Mouse (Mus musculus) neural tube, embryonic 14.5 days (tissue): ENCODE results near the gene Larp1b. TPM values are rescaled to one million over a fixed set of nuclear protein-coding genes. Genes with fewer than 3 reads are reported as not detected.

Experiments
- ATAC-seq: fragments of 200-750 bp; cut with Nextera tagmentation; 2 replicates; pipeline ENCODE4 v1.8.0; 2017; ENCODE audit warnings: low read depth, mild to moderate bottlenecking, moderate TSS enrichment, moderate library complexity
- H3K27ac ChIP-seq: fragments of 300-500 bp; sonication (generic); 2 replicates; pipeline ENCODE4 v1.5.1; 2014; ENCODE audit warnings: low read depth, mild to moderate bottlenecking, control low read depth, low read length, moderate library complexity, mixed read lengths
- H3K27me3 ChIP-seq: fragments of 300-500 bp; sonication (generic); 2 replicates; pipeline ENCODE4 v1.6.1; 2014; ENCODE audit warnings: low read length; ENCODE audit not compliant: control insufficient read depth, insufficient read depth
- H3K36me3 ChIP-seq: fragments of 300-500 bp; sonication (generic); 2 replicates; pipeline ENCODE4 v1.6.1; 2014; ENCODE audit warnings: low read length, mixed read lengths; ENCODE audit not compliant: control insufficient read depth, insufficient read depth
- H3K4me1 ChIP-seq: fragments of 300-500 bp; sonication (generic); 2 replicates; pipeline ENCODE4 v1.6.1; 2014; ENCODE audit warnings: low read length; ENCODE audit not compliant: control insufficient read depth, insufficient read depth
- H3K4me2 ChIP-seq: fragments of 300-500 bp; sonication (generic); 2 replicates; pipeline ENCODE4 v1.6.1; 2014; ENCODE audit warnings: mild to moderate bottlenecking, low read depth, low read length, control low read depth
- H3K4me3 ChIP-seq: fragments of 300-500 bp; sonication (generic); 2 replicates; pipeline ENCODE4 v1.5.1; 2014; ENCODE audit warnings: low read depth, low read length, control low read depth, mixed read lengths
- H3K9ac ChIP-seq: fragments of 300-500 bp; sonication (generic); replicated peaks from 2 replicates; pipeline ENCODE4 v1.6.1; 2014; ENCODE audit warnings: low read depth, mild to moderate bottlenecking, control low read depth, low read length, mixed read lengths
- H3K9me3 ChIP-seq: fragments of 300-500 bp; sonication (generic); 2 replicates; pipeline ENCODE4 v1.6.1; 2016; ENCODE audit warnings: low read length; ENCODE audit not compliant: control insufficient read depth
- WGBS: fragments of 180-500 bp; shearing (Covaris S2); extraction: QIAGEN DNeasy Blood & Tissue Kit; methylation state at CpG from one replicate; pipeline ENCODE4 v1.1.7; 2014; 5-methylcytosine and 5-hydroxymethylcytosine counted together
- polyA plus RNA-seq: library from polyadenylated mRNA; unstranded; fragments of >200 nt; fragmentation: Nextera tagmentation; extraction: Ambion mirVana; gene quantifications from 2 replicates; pipeline ENCODE4 v1.2.1, GENCODE M21; 2014

The Larp1b gene
- polyA plus RNA-seq, 1 experiment from 2014 or later: 7.4 TPM

- ATAC-seq: no peak
- no peak overlapping the region for H3K27ac ChIP-seq
- H3K4me1 ChIP-seq: peaks cover 13% of the 10 kb centered on the region; the same call in 1 of the 2 replicates
- no peaks in the 10 kb centered on the region for H3K9me3 ChIP-seq
- peak overlapping the region; percentile 76; the same call in 1 of the 2 replicates for H3K4me2 ChIP-seq
- no peak overlapping the region for H3K4me3 ChIP-seq
- no peaks in the 10 kb centered on the region for H3K27me3 ChIP-seq
- H3K9ac ChIP-seq: peak overlapping the region; percentile 73; the same call in 1 of the 2 replicates
- H3K36me3 ChIP-seq: no peaks in the 10 kb centered on the region
- WGBS: 88% methylated on average over 5 of the region's 5 CpGs
Measured at GRCm38 (mm10) chr3:41084421-41084820, 134.8 kb downstream of the Larp1b start.

GRCm38 (mm10) chr3:41087071-41087470, 137.4 kb downstream of the Larp1b start:
- Histone ChIP-seq H3K36me3 (no peaks in the 10 kb centered on the region), H3K4me2 (no peak overlapping the region), H3K4me1 (no peaks in the 10 kb centered on the region), H3K9me3 (no peaks in the 10 kb centered on the region), H3K9ac (no peak overlapping the region), H3K4me3 (no peak overlapping the region), H3K27ac (no peak overlapping the region), H3K27me3 (no peaks in the 10 kb centered on the region)
- ATAC-seq: no peak

Other genes starting within 250 kb of the Larp1b start
- gene Slc25a31, start 241.0 kb upstream of the Larp1b start, polyA plus RNA-seq: 0.09 and 0.44 TPM in 2 replicates
- 51.9 and 56.9 TPM in 2 replicates for gene Hspa4l, start 205.3 kb upstream of the Larp1b start, polyA plus RNA-seq
- gene Plk4, start 149.8 kb upstream of the Larp1b start, polyA plus RNA-seq: 11.0 and 11.8 TPM in 2 replicates
- 14.4 and 14.9 TPM in 2 replicates for gene Mfsd8, start 102.9 kb upstream of the Larp1b start, polyA plus RNA-seq
- gene Abhd18, start 102.9 kb upstream of the Larp1b start, polyA plus RNA-seq: 14.0 and 22.0 TPM in 2 replicates
- gene 1700034I23Rik, start 47.3 kb upstream of the Larp1b start, polyA plus RNA-seq: 0.48 and 0.58 TPM in 2 replicates
- gene Pgrmc2, start 133.2 kb downstream of the Larp1b start, polyA plus RNA-seq: 21.1 and 24.0 TPM in 2 replicates